Mouse (Mus musculus): ENCODE measurements around the gene Sec14l2. TPM values are rescaled to one million over a fixed set of nuclear protein-coding genes. Genes with fewer than 3 reads are reported as not detected.

Gene Sec14l2
- total and polyA plus RNA-seq, 2 experiments: 302 to 349 TPM

DNA sequence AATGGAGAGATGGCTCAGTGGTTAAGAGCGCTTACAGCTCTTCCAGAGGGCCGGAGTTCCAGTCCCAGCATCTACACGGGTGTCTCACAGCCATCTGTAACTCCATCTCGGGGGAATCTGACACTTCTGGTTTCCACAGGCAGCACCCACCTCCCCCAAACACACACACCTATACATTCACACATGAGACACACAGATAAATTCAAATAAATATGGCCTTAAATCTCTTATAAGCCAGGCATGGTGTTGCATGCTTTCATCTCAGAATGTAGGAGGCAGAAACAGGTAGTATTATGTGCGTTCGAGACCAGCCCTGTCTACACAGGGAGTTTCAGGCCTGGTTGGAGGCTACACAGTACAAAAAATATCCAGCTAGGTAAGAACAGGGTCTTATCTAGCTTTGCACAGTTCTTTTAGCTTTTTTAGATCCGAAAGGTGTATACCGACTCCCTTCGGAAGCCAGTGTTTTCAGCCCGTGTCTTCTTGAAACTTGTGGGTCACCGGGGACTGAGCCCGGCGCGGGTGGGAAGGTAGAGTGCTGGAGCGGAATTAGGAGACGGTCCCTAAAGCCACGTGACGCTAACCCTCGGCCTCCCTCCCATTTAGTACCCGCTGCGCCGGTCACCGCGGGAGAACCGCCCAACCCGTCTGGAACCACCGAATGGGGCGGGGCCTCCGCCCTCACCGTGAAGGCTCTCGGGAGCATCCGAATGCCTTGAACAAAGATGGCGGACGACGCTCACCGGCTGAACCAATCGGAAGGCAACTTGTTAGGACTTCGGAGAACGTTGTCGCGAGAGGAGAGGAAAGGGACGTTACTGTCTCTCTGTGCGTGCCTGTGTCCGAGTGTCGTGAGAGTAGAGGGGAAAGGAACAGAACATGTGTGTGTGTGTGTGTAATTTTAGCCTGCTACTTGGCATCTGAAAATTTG, 26.9 kb downstream of the Sec14l2 start:
- H3K36me3 ChIP-seq (ENCODE audit: control insufficient read depth, insufficient read depth, low read length): peaks cover 36% of the 10 kb centered on the region
- H3K9ac ChIP-seq (ENCODE audit: low read depth, low read length): peak overlapping the region; percentile 74
- 2% methylated on average over 45 of the region's 45 CpGs for WGBS
- H3K4me1 ChIP-seq (ENCODE audit: control insufficient read depth, insufficient read depth, low read length): peaks cover 12% of the 10 kb centered on the region
- H3K27ac ChIP-seq (replicated peaks; ENCODE audit: insufficient read depth, low read depth, low read length): peak overlapping the region; percentile 86
- H3K4me3 ChIP-seq (ENCODE audit: insufficient read depth, low read depth, low read length): peak overlapping the region; percentile 42
- no peaks in the 10 kb centered on the region for H3K27me3 ChIP-seq (ENCODE audit: control insufficient read depth, insufficient read depth, low read length)
- no peaks in the 10 kb centered on the region for H3K79me2 ChIP-seq (ENCODE audit: control insufficient read depth, insufficient read depth, low read length)
- TF ChIP-seq CTCF (IDR thresholded peaks at IDR 0.05; ENCODE audit: low read depth, low read length) (no peak), POLR2A (IDR thresholded peaks at IDR 0.05; ENCODE audit: extremely low read depth, insufficient read depth, low read length) (0 out of 2 replicates have a peak, but pooled peaks have one; percentile 26)
- DNase-seq (ENCODE audit: extremely low read depth, low read depth, low spot score): peak; percentile 94

GRCm38 (mm10) chr11:4095171-4096053, 27.8 kb downstream of the Sec14l2 start, which contains the start of gene Mtfp1:
Gene Mtfp1 (minus strand): TSS chr11:4095445.
- WGBS: 3% methylated on average over 34 of the region's 34 CpGs
- Histone ChIP-seq H3K4me1 (ENCODE audit: control insufficient read depth, insufficient read depth, low read length) (peaks cover 12% of the 10 kb centered on the region), H3K27me3 (ENCODE audit: control insufficient read depth, insufficient read depth, low read length) (no peaks in the 10 kb centered on the region), H3K79me2 (ENCODE audit: control insufficient read depth, insufficient read depth, low read length) (no peaks in the 10 kb centered on the region), H3K4me3 (ENCODE audit: insufficient read depth, low read depth, low read length) (peak within 1 kb of the TSS; percentile 76), H3K36me3 (ENCODE audit: control insufficient read depth, insufficient read depth, low read length) (peaks cover 39% of the 10 kb centered on the region), H3K27ac (replicated peaks; ENCODE audit: insufficient read depth, low read depth, low read length) (peak within 1 kb of the TSS; percentile 91), H3K9ac (ENCODE audit: low read depth, low read length) (peak within 1 kb of the TSS; percentile 74)
- peak; percentile 77 for DNase-seq (ENCODE audit: extremely low read depth, low read depth, low spot score)
- peak; percentile 37; the same call in 1 of the 2 replicates for TF ChIP-seq POLR2A (IDR thresholded peaks at IDR 0.05; ENCODE audit: extremely low read depth, insufficient read depth, low read length)
- peak; percentile 15; the same call in 1 of the 2 replicates for TF ChIP-seq CTCF (IDR thresholded peaks at IDR 0.05; ENCODE audit: low read depth, low read length)

DNA sequence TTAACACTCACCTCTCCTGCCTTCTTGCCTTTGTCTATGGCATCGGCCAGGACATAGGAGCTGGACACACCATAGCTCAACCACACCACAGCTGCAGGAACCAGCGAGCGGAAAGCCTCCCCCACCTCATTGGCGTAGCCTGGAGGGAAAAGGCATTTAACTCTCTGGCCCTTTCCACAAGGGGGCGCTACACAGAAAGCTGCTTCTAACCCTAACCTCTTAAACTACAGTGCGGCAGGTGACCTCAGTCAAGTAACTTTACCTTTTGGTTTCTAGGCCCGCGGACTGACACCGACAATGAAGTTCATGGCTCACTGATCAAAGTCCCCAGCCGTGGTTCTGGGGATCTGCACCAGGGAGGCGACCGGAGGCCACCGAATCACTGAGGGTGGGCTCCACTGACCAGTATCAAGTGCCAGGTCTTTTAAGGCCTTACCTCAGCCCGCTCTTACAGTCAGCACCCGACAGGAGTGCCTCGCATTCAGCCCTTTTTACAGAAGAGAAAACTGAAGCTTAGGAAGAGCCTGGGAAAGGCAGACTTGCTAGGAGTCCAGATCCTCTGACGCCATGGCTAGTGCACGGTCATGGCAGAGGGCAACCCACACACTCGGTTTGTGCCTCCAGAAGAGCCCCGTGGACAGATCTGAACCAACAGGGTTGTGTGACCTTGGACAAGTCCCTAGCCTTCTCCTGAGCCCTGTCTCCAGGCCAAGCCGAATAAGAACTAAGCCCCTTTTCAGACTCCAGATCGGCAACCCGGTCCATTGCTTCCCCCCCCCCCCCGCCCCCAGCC, 28.6 kb downstream of the Sec14l2 start:
- H3K27ac ChIP-seq (replicated peaks; ENCODE audit: insufficient read depth, low read depth, low read length): peak overlapping the region; percentile 91
- peak; percentile 90 for DNase-seq (ENCODE audit: extremely low read depth, low read depth, low spot score)
- 0 out of 2 replicates have a peak, but pooled peaks have one; percentile 41 for TF ChIP-seq POLR2A (IDR thresholded peaks at IDR 0.05; ENCODE audit: extremely low read depth, insufficient read depth, low read length)
- TF ChIP-seq CTCF (IDR thresholded peaks at IDR 0.05; ENCODE audit: low read depth, low read length): peak; percentile 77
- WGBS: 3% methylated on average over 24 of the region's 24 CpGs
- no peaks in the 10 kb centered on the region for H3K27me3 ChIP-seq (ENCODE audit: control insufficient read depth, insufficient read depth, low read length)
- H3K36me3 ChIP-seq (ENCODE audit: control insufficient read depth, insufficient read depth, low read length): peaks cover 34% of the 10 kb centered on the region
- H3K9ac ChIP-seq (ENCODE audit: low read depth, low read length): peak overlapping the region; percentile 74
- peaks cover 12% of the 10 kb centered on the region for H3K4me1 ChIP-seq (ENCODE audit: control insufficient read depth, insufficient read depth, low read length)
- H3K79me2 ChIP-seq (ENCODE audit: control insufficient read depth, insufficient read depth, low read length): no peaks in the 10 kb centered on the region
- H3K4me3 ChIP-seq (ENCODE audit: insufficient read depth, low read depth, low read length): peak overlapping the region; percentile 76

DNA sequence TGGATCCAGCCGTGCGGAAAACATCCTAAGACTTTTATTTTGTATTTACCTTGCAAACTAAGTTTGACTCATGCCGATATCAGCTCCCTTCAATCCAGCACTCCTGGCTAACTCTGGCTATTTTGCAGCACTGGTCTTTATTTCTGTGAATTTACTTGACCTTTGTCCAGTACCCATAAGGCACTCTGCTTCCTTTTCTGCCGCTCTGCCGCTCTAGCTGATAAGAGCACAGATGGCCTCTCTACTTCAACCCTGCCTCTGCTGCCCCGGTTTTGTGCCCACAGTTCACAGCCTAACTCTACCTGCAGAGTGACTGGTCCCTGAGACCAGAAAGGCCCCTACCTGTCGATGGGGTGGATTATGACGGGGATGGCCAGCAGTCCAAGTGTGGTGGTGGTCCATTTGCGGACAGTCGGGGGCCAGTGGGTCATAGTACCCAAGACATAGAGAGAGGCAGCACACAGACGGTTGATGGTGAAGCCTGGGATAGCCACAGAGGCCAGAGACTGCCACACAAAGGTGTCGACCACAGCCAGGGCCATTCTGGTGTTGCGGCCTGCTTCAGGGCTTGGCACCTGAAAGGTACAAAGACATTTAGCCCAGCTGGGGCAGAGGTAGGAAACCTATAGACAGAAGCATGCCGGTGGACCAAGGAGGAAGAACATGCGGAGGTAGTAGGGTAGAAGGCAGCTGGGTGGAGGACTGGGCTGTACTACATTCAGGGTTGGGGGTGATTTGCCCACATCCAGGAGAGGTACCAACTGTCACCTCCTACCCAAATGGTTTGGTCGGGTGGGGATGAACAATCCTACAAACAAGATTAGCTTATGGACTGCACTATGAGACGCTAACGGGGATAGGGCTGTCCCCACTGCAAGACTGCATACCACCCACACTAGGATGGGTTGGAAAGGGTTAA, 29.5 kb downstream of the Sec14l2 start:
- Histone ChIP-seq H3K9ac (ENCODE audit: low read depth, low read length) (peak overlapping the region; percentile 67), H3K4me3 (ENCODE audit: insufficient read depth, low read depth, low read length) (peak overlapping the region; percentile 41), H3K36me3 (ENCODE audit: control insufficient read depth, insufficient read depth, low read length) (peaks cover 26% of the 10 kb centered on the region; the same call in 1 of the 2 replicates), H3K27ac (replicated peaks; ENCODE audit: insufficient read depth, low read depth, low read length) (peak overlapping the region; percentile 66), H3K79me2 (ENCODE audit: control insufficient read depth, insufficient read depth, low read length) (no peaks in the 10 kb centered on the region), H3K4me1 (ENCODE audit: control insufficient read depth, insufficient read depth, low read length) (peaks cover 12% of the 10 kb centered on the region), H3K27me3 (ENCODE audit: control insufficient read depth, insufficient read depth, low read length) (no peaks in the 10 kb centered on the region)
- WGBS: 44% methylated on average over 18 of the region's 18 CpGs
- TF ChIP-seq POLR2A (IDR thresholded peaks at IDR 0.05; ENCODE audit: extremely low read depth, insufficient read depth, low read length) (no peak), CTCF (IDR thresholded peaks at IDR 0.05; ENCODE audit: low read depth, low read length) (no peak)
- peak; percentile 86 for DNase-seq (ENCODE audit: extremely low read depth, low read depth, low spot score)
